Mouse (Mus musculus) testis, adult 2 months (tissue): ENCODE data around the gene Cysrt1. TPM values are rescaled to one million over a fixed set of nuclear protein-coding genes. Genes with fewer than 3 reads are reported as not detected.

Source experiments
- H3K27ac ChIP-seq: fragments of 200-500 bp; 2 replicates; pipeline ENCODE4 v1.5.1; 2012; ENCODE audit warnings: low read depth, low read length; ENCODE audit not compliant: control insufficient read depth, insufficient read depth
- H3K27me3 ChIP-seq: fragments of 200-500 bp; 2 replicates; pipeline ENCODE4 v1.6.1; 2012; ENCODE audit warnings: mild to moderate bottlenecking, low read length, moderate library complexity; ENCODE audit not compliant: control insufficient read depth, insufficient read depth
- H3K36me3 ChIP-seq: fragments of 200-500 bp; 2 replicates; pipeline ENCODE4 v1.6.1; 2012; ENCODE audit warnings: mild to moderate bottlenecking, low read length; ENCODE audit not compliant: control insufficient read depth, insufficient read depth
- H3K4me1 ChIP-seq: fragments of 200-500 bp; 2 replicates; pipeline ENCODE4 v1.6.1; 2012; ENCODE audit warnings: low read length; ENCODE audit not compliant: control insufficient read depth, insufficient read depth
- H3K4me3 ChIP-seq: fragments of 200-500 bp; 2 replicates; pipeline ENCODE4 v1.5.1; 2012; ENCODE audit warnings: low read depth, mild to moderate bottlenecking, low read length, moderate library complexity, mixed read lengths; ENCODE audit not compliant: control insufficient read depth
- CTCF ChIP-seq: fragments of 200-500 bp; IDR thresholded peaks from 2 replicates; pipeline ENCODE4 v1.5.1; 2012; ENCODE audit warnings: low read depth, mild to moderate bottlenecking, inconsistent platforms, low read length, moderate library complexity; ENCODE audit not compliant: control insufficient read depth, insufficient read depth, insufficient replicate concordance
- POLR2A ChIP-seq: fragments of 200-500 bp; IDR thresholded peaks from 2 replicates; pipeline ENCODE4 v1.6.1; 2012; ENCODE audit warnings: low read depth, mild to moderate bottlenecking, inconsistent platforms, low read length, moderate library complexity; ENCODE audit not compliant: control insufficient read depth
- polyA plus RNA-seq: library from polyadenylated mRNA; depleted of rRNA; stranded (reverse); fragments of >200 nt; gene quantifications from 2 replicates; pipeline ENCODE4 v1.2.3, GENCODE M21; 2012

Gene Cysrt1
- polyA plus RNA-seq, 1 experiment, result 0.31 TPM

GRCm38 (mm10) chr2:25271827-25272511 is 29.7 kb upstream of the Cysrt1 start, which contains the start of the genes Ssna1 and Anapc2:
TSS of gene Ssna1 (minus strand) at chr2:25272438.
TSS of gene Anapc2 (plus strand) at chr2:25272478.
- TF ChIP-seq CTCF, result no peak; the same call in 1 of the 2 replicates
- peak; percentile 99 for TF ChIP-seq POLR2A

GRCm38 (mm10) chr2:25267746-25268309 is 25.6 kb upstream of the Cysrt1 start:
- TF ChIP-seq POLR2A, result no peak
- TF ChIP-seq CTCF, result no peak
- Histone ChIP-seq H3K4me1 (peaks cover 24% of the 10 kb centered on the region), H3K27me3 (no peaks in the 10 kb centered on the region), H3K36me3 (no peaks in the 10 kb centered on the region; the same call in 1 of the 2 replicates), H3K27ac (no peak overlapping the region), H3K4me3 (no peak overlapping the region)

More at GRCm38 (mm10) chr2:25271827-25272511, 29.7 kb upstream of the Cysrt1 start, which contains the start of the genes Ssna1 and Anapc2:
- Histone ChIP-seq H3K4me3 (peak within 1 kb of the TSS; percentile 91), H3K4me1 (peaks cover 8% of the 10 kb centered on the region), H3K27me3 (no peaks in the 10 kb centered on the region), H3K36me3 (no peaks in the 10 kb centered on the region), H3K27ac (peak within 1 kb of the TSS; percentile 80)

- TF ChIP-seq CTCF, result no peak
- TF ChIP-seq POLR2A, result no peak
- H3K36me3 ChIP-seq, result no peaks in the 10 kb centered on the region; the same call in 1 of the 2 replicates
- H3K4me1 ChIP-seq, result peaks cover 22% of the 10 kb centered on the region
- H3K4me3 ChIP-seq, result no peak overlapping the region
- H3K27me3 ChIP-seq, result no peaks in the 10 kb centered on the region
- no peak overlapping the region for H3K27ac ChIP-seq
These were observed 25.0 kb upstream of the Cysrt1 start for GRCm38 (mm10) chr2:25267241-25267640.

DNA sequence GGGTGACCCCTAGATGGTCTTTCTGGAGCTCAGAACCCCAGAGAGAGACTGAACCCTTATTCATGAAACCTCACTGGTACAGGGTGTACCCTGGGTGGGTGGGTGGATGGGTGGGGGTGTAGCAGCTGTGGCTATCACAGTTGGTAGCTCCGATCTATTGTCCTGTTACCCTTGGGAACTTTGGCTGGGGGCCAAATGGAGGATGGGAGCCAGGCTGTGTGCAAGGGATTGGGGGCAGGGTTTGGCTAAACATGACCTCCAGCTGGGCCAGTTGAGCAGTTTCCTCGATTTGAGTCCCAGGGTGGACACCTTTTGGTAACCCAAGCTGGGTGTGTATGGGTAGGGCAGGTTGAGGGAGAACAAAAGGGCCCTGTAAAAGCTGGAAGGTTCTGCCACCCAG is 24.5 kb upstream of the Cysrt1 start:
- H3K4me1 ChIP-seq, result peaks cover 25% of the 10 kb centered on the region
- no peaks in the 10 kb centered on the region for H3K27me3 ChIP-seq
- H3K36me3 ChIP-seq, result no peaks in the 10 kb centered on the region; the same call in 1 of the 2 replicates
- no peak overlapping the region for H3K4me3 ChIP-seq
- no peak overlapping the region for H3K27ac ChIP-seq
- TF ChIP-seq POLR2A, result no peak
- no peak for TF ChIP-seq CTCF

- TF ChIP-seq POLR2A (no peak), CTCF (no peak)
- Histone ChIP-seq H3K27ac (no peak overlapping the region), H3K4me3 (peak overlapping the region; percentile 47), H3K27me3 (no peaks in the 10 kb centered on the region), H3K4me1 (peaks cover 24% of the 10 kb centered on the region), H3K36me3 (no peaks in the 10 kb centered on the region; the same call in 1 of the 2 replicates)
These were observed 23.8 kb upstream of the Cysrt1 start for GRCm38 (mm10) chr2:25265897-25266656.

DNA sequence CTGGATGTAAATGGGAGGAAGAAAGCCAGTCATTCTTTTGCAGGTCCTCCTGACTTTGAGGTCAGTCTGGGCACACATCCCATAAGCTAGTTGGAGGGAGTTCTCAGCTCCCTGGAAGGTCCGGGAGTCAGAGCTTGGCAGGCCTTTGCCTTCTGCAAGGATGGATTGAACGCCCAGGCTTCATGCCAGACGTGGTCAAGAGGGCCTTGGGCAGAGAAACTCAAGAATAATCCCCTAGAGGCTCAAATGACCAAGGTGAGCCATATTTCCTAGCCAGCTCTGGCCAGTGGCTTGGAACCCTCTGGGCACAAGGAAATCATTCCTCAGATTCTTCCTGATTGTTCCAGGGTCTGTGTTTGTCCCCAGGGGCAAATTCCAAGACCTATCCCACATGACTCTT is 22.6 kb upstream of the Cysrt1 start:
- peak overlapping the region; percentile 91 for H3K4me3 ChIP-seq

DNA sequence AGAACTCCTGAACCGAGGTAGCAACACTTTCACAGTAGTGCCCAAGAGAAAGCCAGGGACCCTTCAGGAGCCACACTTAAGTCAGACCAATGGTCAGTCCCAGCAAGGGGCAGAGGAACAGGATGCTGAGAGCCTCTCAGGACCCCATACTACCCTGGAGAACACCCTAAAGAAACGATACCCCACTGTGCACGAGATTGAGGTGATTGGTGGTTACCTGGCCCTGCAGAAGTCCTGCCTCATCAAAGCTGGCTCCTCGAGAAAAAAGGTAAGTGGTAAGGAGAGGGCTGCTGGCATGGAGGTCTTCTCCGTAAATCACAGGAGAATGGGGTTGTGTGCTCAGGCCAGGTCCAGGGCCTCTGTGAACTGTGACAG is 22.0 kb upstream of the Cysrt1 start:
- TF ChIP-seq CTCF, result no peak
- no peak for TF ChIP-seq POLR2A
- Histone ChIP-seq H3K36me3 (no peaks in the 10 kb centered on the region; the same call in 1 of the 2 replicates), H3K4me3 (peak overlapping the region; percentile 91), H3K27me3 (no peaks in the 10 kb centered on the region), H3K27ac (peak overlapping the region; percentile 41; the same call in 1 of the 2 replicates), H3K4me1 (peaks cover 24% of the 10 kb centered on the region)

More for the DNA sequence above, 22.6 kb upstream of the Cysrt1 start:
- no peaks in the 10 kb centered on the region for H3K27me3 ChIP-seq
- H3K4me1 ChIP-seq, result peaks cover 24% of the 10 kb centered on the region
- TF ChIP-seq POLR2A, result no peak
- no peaks in the 10 kb centered on the region; the same call in 1 of the 2 replicates for H3K36me3 ChIP-seq
- no peak overlapping the region for H3K27ac ChIP-seq
